Mouse (Mus musculus) kidney, adult 2 months (tissue): ENCODE measurements around the gene Rapgefl1.

ENCODE experiments used
- CTCF ChIP-seq: fragments of 200-500 bp; conservative IDR thresholded peaks from 2 replicates; pipeline ENCODE4 v1.5.1; 2011; ENCODE audit warnings: low read depth, mild to moderate bottlenecking, control low read depth, low read length, moderate library complexity, mixed read lengths; ENCODE audit not compliant: insufficient read depth, insufficient read length
- POLR2A ChIP-seq: fragments of 200-500 bp; IDR thresholded peaks from one replicate; pipeline ENCODE4 v1.6.1; 2011; ENCODE audit warnings: low read depth, low read length, control low read depth

GRCm38 (mm10) chr11:98892426-98892825 is 55.8 kb downstream of the Rapgefl1 start:
- TF ChIP-seq POLR2A: no peak
- TF ChIP-seq CTCF: no peak
